Mouse (Mus musculus) c-Kit-positive CD71-positive TER-119-negative erythroid progenitor cells, embryonic 14.5 days (primary cell): ENCODE data around the gene Dbr1.
"Not testable (repeated sequence)": the region's sequence is repeated elsewhere in the genome, so short reads cannot be mapped to it uniquely, and the experiment has no call there.

Experiments
- DNase-seq: peaks from one replicate; pipeline ENCODE4 v3.0.0-alpha.2; 2013; ENCODE audit warnings: low read depth

The Dbr1 gene

DNA sequence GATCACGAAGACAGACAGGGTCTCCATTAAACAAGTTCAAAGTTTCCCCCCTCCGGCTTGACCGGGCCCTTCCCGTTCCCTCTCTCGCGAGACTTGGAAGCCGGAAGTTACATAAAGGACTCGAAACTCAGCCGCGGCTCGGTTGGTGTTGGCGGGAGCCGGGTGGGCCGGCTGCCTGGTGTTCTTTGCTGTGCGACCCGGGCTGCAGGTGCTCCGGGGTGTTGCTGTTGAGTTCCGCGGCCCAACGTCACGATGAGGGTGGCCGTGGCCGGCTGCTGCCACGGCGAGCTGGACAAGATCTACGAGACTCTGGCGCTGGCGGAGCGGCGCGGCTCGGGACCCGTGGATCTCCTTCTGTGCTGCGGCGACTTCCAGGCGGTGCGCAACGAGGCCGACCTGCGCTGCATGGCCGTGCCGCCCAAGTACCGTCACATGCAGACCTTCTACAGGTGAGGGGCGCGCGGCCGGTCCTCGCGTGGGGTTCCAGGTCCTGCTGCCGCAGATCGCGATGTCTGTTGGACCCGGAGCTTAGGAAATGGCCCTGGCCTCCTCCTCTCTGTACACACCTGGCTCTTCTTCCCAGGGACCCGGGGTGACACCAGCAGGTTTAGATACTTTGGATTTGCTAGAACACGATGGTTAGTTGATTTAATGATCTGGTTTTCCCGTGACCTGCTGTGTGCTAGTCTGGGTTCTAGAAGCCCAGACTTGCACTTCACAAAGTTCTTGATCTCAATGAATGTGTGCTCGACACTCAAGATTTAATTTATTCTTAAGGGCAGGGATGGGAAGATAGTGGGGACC is at the start of gene Dbr1:
Dbr1 (plus strand) TSS at position 123 of the 804 bp plus-strand sequence.
- DNase-seq = peak; percentile 87

DNA sequence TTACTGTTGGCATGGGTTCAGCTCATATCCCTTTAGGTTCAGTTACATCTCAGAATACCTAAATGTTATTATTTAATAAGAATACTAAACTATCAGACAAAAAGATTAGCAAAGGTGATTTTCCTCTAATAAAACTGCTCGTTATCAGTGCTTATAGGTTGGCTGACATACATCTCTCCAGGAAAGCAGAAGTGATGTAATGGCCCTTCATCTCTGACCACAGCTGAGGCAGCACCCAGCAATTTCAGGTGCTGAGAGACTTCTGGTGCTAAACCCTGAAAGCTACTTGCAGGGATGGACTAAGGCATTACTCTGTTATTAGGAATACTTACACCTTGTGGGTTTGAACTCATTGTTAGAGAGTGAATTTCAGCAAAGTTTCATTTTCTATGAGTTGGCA is 43.7 kb upstream of the Dbr1 start:
- DNase-seq = no peak

DNA sequence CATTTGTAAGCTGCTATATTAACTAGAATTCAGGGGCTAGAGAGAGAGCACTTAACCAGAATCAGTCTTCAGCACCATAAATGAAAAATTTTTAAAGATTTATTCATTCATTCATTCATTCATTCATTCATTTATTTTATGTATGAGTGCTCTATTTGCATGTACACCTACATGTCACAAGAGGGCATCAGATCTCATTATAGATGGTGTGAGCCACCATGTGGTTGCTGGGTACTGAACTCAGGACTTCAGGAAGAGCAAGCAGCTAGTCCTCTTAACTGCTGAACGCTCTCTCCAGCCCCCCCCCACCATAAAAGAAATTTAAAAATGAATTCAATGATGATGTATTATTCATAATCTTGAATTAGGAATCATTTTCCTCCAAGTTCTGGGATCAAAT is 29.3 kb upstream of the Dbr1 start:
- DNase-seq = no peak

DNA sequence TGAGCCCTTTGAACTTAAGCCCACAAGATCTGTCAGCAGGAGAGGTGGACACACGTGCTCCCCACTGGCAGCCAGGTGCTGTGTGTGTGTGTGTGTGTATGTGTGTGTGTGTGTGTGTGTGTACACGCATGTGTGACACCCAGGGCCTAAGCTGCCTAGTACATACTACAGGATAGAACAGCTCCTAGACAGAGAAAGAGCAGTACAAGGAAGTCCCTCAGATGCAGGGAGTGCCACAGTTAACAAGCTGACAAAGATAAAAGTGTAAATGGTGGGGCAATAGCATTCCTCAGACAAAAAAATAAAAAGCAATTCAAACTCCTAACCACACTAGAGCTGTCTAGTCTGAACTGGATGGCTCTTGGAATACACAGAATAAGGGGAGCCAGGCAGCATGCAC is 23.5 kb upstream of the Dbr1 start:
- DNase-seq = no peak

DNA sequence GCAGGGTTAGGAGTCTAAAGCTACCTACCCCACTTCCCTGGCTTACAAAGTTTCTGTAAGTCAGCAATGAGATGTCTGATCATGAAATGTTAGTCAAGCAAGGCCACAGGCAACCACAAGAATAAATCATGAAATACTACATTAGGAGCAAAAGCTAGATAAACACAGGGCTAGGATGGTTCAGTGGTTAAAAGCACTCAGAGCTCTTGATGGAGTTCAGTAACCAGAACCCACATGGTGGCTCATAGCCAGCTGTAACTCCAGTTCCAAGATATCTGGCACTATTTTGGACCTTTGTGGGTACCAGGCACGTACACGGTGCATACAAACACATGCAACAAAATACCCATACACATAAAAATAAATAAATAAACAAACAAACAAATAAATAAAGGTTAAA is 22.6 kb upstream of the Dbr1 start:
- no peak for DNase-seq

DNA sequence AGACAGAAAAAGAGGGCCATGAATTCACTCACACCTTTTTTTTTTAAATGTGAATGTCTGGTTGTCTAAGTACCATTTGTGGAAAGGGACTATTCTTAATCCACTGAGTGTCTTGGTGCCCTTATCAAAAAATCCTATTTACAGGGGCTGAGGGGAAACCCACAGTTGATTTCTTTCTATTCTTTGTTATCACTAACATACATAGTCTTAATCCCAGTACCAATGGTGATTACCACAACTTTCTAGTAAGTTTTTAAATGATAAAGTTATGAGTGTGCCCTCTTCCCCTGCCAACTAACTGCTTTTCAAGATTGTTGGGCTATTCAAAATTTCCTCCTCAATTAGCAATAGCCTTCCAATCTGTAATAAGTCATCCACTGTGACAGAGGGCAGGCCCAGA is 21.5 kb upstream of the Dbr1 start:
- no peak for DNase-seq

DNA sequence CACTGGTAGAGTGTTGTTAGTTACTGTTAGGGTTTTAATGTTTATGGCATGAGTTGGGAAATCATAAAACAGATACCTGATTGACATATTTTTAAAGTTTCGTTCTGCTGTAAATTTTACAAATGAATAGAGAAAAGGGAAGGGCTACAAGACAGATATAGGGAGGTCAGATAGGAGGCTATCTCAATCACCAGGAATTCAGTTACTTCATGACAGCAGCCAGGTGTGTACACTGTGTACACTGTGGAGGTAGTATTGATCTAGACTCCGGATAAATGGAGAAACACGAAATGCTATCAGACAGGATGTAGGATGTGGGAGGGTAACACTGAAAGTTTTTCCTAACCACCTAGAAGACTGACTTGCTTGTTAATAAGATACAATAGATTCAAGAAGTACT is 20.3 kb upstream of the Dbr1 start:
- no peak for DNase-seq

DNA sequence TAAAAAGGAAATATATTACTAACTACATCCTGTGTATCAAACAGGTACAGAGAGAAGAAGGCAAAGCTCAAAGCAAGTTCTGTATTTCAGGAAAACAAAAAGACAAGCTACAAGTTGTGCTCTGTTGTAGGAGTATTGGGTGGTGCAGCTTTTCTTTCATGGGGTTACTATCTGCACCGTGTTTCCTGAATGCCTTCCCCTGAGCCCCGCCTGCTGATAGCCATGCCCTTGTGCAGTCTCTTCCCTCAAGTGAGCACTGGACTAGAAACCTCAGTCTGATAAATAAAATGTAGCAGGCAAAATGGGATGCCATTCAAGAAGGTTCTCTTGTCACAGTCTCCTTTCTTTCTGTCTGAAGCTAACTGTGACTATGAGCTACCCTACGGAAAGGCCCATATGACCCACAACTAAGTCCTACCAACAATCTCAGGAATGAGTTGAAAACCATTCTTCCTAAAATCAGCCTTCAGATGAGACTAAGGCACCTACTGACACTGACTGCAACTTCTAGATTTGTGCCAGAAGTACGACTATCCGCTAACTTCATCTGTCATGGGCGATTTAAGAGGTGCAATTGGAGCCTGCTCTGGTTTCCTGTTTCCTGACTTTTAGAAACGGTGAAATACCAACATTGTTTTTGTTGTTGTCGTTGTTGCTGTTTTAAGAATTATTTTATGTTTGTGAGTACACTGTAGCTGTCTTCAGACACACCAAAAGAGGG is 17.9 kb upstream of the Dbr1 start:
- DNase-seq = no peak

DNA sequence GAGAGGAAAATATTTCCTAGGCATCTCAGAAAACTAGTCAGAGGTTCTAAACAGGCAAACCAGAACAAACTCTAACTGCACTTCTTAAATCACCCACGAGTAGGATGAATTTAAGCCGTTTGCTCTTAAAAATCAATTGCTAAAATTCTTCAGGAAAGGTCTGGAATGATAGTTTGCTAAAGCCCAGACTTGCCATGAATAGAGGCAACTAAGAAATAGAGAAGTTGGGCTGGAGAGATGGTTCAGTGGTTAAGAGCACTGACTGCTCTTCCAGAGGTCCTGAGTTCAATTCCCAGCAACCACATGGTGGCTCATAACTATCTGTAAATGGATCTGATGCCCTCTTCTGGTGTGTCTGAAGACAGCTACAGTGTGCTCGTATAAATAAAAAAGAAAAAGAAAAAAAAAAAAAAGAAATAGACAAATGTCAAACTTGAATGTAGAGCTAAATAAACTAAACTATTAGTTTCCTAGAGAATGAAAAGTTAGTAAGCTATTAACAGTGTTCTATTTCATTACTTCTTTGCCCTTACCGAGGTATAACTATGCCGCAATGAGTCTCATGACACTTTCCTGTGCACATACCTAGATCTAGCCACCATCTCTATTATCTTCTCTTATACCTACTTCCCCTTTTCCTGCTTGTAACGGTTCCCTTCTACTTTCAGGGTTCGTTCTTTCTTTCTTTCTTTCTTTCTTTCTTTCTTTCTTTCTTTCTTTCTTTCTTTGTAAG is 16.6 kb upstream of the Dbr1 start:
- no peak for DNase-seq

DNA sequence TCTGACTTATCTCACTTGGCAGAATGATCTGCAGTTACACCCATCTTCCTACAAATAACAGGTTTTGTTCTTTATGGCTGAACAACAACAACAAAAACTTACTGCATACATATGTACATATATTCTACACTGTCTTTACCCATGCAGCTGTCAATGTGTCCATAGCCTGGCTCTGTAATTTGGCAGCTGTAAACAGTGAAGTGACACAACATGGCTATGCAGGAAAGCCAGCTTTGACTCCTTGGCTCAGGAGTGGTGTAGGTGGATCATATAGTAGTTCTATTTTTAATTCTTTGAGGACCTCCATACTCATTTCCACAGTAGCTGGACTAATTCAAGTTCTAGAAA is 16.1 kb upstream of the Dbr1 start:
- DNase-seq = no peak

DNA sequence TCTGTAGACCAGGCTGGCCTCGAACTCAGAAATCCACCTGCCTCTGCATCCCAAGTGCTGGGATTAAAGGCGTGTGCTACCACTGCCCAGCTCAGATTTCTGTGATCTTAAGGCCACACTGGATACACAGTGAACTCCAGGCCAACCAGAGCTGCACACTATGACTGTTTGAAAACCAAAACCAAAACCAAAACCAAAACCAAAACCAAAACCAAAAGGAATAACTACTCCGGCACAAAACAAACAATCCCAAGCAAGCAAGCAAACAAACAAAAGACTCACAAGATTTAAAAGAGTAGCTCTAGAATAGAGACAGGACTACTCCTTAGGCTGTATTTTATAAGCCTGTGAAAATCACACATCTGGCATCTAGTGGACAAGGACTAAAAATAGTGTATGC is 15.2 kb upstream of the Dbr1 start:
- no peak for DNase-seq

DNA sequence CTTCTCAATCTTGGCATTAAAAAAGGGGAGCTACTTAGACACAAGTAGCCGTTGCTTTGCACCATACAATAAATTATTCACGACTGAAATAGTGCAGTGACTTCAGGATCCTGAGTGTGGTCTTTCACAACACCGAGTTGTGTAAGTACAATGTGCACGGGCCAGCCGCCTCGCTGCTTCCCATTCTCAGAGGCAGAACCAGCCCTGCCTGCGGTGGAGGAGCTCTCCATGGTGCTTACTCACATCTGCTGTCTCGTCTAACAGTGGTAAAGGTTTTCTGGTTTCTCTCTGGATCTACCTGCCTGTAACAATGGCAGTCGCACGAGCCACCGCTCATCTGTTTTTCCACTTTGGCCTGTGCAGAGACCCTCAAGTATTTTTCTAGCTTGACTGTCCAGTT is 11.9 kb upstream of the Dbr1 start:
- peak; percentile 73 for DNase-seq

DNA sequence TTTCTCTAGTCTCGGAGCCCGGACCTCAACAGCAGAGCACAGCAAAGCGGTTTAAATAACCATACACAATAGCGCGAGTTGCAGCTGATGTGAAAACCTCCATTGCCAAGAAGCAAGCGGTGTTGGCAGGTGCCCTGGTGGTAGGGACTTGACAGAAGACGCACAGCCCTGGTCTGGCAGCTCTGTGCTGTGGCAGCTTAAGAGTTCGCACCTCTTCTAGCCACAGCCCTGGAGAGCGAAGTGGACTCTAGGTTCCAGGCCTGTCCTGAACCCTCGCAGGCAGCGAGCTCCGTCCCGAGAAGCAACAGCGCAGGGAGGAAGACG is 7.6 kb upstream of the Dbr1 start:
- no peak for DNase-seq

DNA sequence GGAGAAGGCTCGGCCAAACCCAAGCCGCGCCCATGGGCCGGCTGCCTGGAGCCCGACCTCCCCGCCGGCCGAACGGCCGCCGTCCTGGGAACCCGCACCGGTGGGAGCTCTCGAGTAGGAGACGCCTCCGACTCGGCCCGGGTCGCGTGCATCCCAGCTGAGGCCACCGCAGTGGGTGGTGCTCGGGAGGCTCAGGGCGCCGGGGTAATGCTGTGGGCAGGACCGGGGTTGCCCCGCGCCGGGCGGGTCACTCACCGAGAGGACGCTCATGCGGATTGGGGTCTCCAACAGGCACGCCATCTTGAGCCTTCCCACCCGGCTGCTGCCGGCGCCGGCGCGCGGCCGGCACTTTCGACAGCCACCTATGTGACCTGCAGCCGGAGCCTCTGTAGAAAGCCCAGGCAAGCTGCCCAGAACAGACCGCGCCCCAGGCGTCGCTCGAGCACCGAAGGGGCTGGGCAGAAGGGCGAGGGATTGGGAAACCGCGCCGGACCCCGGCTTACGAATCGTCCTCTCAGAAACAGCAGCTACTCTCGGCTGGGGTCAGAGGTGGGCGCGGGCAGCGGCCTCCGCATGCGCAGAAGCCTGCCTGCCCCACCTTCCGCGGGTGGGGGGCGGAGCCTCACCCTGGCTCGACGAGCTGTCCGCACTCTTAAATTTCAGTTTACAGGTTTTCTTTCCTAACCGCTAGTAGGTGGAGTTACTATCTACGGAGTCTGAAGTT is 7.1 kb upstream of the Dbr1 start, which contains the start of gene Armc8:
Armc8 (minus strand) TSS at position 553 of the 724 bp plus-strand sequence.
- DNase-seq = peak; percentile 78

DNA sequence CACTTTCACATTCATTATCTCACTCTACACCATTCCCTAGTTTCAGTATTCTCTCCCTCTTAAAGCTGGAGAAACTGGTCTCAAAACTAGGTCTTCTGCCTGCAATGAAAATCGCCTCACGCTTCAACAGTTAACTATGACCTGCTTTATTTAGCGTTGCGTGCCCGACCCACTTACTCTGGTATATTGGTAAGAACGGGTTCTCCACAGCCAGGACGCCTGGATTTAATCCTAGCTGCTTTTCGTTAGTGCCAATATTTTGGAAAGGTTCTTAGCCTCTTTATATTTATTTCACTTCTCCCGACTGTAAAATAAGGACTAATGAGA is 6.6 kb upstream of the Dbr1 start:
- no peak for DNase-seq

DNA sequence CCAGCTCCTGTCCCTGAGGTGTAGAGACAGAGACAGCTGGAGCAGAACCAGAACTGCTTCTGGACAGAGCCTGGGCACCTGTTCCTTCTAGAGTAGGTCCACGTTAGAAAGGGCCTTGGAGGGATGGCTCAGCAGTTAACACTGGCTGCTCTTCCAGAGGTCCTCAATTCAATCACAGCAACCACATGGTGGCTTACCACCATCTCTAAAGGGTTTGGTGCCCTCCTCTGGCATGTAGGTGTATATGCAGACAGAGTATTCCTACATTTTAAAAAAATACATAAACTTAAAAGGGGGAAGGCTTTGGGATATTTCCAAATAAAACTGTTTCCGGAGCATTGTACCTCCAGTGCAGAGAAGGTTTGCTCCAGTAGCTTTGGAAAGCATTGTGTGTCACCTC is 5.1 kb downstream of the Dbr1 start:
- DNase-seq = no peak

DNA sequence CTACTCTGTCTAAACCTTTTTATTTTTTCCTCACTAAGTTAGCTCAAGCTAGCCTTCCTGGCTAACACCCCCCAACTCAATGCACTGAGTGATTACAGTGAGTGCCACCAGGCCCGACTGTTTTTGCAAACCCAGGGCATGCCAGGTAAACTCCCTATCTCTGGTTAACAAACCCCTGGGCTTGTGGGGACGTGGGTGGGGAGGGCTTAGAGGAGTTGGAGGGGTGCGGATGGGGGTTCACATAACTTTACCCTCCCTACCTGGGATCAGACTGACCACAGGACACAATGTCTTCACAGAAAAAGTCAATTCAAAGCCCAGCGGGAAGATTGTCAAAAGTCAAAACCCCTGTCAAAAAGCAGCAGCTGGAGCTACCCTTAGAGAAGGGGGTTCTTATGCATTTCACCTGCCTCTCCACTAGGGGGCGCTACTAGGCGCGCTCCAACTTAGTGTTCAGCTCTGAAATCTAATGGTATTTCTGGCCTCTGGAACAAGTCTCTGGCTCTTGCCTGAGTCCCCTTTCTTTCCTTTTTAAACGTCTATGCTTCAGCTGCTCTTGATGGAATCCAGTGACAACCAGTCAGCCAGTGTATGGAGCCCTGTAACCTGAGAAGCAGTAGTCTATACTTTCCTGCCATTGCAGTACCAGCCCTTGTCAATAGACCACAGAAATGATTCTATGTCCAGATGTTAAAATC is 12.1 kb downstream of the Dbr1 start:
- DNase-seq = no peak

DNA sequence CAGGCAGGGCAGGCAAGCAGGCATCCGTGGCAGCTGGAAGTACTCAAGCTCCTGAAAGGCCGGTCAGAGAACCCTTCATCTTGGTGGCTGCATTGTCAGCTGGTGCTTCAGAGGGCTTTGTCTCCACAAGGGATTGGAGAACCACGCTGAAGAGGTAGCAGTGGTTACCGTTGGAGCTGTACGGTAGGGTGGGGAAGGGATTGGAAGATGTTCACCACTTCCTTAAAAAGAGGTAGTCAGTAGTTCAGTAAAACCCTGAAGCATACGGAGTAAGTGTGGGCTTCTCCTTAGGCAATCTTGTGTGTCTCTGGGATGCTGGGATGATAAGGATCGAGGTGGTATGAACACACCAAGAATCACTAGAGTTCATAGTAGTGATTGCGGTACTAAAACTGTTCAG is 15.5 kb downstream of the Dbr1 start:
- no peak for DNase-seq

DNA sequence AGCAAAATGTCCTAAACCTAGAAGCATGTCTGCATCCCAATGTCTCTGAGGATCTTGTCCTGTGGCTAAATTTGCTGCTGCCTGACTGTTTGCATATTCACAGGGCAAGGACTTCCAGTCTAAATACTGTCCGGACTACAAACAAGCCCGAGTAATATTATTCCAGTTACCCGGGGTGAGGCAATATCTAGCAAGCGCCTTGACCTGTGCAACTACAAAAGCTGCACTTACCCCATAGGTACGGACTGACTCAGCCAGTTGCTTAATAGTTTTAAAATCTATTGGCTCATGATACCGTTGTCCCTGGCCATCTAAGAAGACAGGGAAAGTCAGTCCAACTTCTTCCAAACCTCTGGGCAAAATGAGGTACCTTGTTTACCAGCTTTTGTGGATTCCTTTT is 23.5 kb downstream of the Dbr1 start:
- DNase-seq = not testable (repeated sequence)

DNA sequence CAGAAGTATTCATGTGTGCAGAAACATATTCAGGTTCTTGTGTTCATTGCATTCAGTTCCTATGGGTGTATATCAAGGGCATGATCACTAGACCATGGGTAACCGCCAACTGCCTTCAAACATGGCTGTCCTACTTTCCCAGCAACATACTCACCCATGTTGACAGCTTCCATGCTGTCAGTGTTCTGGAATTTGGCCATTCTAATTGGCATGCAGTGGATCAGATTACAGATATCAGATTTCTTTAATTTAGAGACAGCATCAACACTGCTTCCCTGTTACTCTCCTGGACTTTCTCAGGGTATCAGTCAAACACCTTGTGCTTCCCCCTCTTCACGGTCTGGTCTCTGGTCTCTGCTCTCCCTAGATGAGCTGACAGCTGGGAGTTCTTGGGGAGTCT is 28.0 kb downstream of the Dbr1 start:
- no peak for DNase-seq

DNA sequence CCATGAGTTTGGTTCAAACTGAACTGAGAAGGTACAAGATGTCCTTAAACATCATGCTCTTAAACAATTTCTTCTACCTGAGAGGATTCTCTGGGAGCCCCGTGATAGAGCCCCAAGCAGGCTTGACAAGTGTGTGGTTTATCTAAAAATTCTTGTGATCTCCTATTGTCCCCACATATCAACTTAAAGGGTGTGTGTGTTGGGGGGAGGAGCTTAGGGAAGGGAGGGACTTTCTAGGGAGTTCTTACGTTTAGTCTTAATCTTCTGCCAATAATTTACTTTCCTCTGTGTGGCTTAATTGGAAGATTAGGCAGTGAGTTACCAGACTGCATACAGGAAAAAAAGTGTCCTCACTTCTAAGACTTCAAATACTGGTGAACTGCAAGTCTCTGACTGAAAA is 36.6 kb downstream of the Dbr1 start, which contains the start of gene A4gnt:
A4gnt (plus strand) TSS at position 301 of the 400 bp plus-strand sequence.
- no peak for DNase-seq

DNA sequence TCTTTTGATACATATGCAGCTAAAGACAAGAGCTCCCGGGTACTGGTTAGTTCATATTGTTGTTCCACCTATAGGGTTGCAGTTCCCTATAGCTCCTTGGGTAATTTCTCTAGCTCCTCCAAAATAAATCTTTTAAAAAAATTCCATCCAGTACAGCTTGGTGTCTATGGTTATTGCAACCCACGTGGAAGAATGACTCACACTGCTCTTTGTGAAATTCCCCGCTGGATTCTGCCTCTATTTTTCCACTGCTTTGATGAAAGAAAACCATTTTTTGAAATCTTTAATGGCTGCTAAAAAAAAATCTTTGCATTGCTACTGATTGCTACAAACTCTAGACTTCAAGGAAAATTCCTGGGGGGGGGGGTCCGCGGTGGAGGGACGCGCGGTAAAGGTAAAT is 44.1 kb downstream of the Dbr1 start:
- no peak for DNase-seq
